Mouse (Mus musculus): ENCODE results near the gene Mrpl58.

- TF ChIP-seq POLR2A (IDR thresholded peaks at IDR 0.05; ENCODE audit: insufficient read depth, low read depth, low read length) = no peak
- no peak for TF ChIP-seq CTCF (IDR thresholded peaks at IDR 0.05; ENCODE audit: insufficient read depth, low read depth, low read length)
Measured at GRCm38 (mm10) chr11:115451781-115452241, 48.3 kb downstream of the Mrpl58 start.
